Mouse (Mus musculus) embryonic fibroblast, embryonic 13.5 days (primary cell): ENCODE measurements around the gene Pcdh10.

Experiments
- CTCF ChIP-seq: IDR thresholded peaks from 2 replicates; pipeline ENCODE4 v1.5.1; 2011; ENCODE audit warnings: mild to moderate bottlenecking, control low read depth, low read length, moderate library complexity, borderline replicate concordance; ENCODE audit not compliant: insufficient read depth
- POLR2A ChIP-seq: IDR thresholded peaks from 2 replicates; pipeline ENCODE4 v1.6.1; 2011; ENCODE audit warnings: low read depth, mild to moderate bottlenecking, control low read depth, low read length, moderate library complexity

DNA sequence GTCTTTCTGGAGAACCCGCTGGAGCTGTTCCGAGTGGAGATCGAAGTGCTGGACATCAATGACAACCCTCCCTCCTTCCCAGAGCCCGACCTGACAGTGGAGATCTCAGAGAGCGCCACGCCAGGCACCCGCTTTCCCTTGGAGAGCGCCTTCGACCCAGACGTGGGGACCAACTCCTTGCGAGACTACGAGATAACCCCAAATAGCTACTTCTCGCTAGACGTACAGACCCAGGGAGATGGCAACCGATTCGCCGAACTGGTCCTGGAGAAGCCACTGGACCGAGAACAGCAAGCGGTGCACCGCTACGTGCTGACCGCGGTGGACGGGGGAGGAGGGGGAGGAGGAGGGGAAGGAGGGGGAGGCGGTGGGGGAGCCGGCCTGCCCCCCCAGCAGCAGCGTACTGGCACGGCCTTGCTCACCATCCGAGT, 1.4 kb downstream of the Pcdh10 start:
- TF ChIP-seq CTCF (no peak), POLR2A (no peak)
